Mouse (Mus musculus): ENCODE results near the gene Neurog3. TPM values are rescaled to one million over a fixed set of nuclear protein-coding genes. Genes with fewer than 3 reads are reported as not detected.

Gene Neurog3
- polyA plus RNA-seq (2012; rRNA removed) = 0.22 and 0.41 TPM in 2 replicates

GRCm38 (mm10) chr10:62132691-62133281 is at the start of gene Neurog3:
Neurog3 (plus strand) TSS chr10:62133090.

GRCm38 (mm10) chr10:62143820-62144219 is 10.9 kb downstream of the Neurog3 start, which contains the start of gene Fam241b:
Fam241b (minus strand) TSS chr10:62143920.

Other genes with a start within 250 kb of the Neurog3 start
- gene Col13a1, start 154.0 kb upstream of the Neurog3 start, polyA plus RNA-seq (2012; rRNA removed) = 0.86 and 0.90 TPM in 2 replicates
- gene Fam241b, start 10.8 kb downstream of the Neurog3 start, polyA plus RNA-seq (2012; rRNA removed) = 6.3 and 6.7 TPM in 2 replicates
- 206 and 220 TPM in 2 replicates for gene Tspan15, start 98.2 kb downstream of the Neurog3 start, polyA plus RNA-seq (2012; rRNA removed)
- 10.9 and 18.5 TPM in 2 replicates for gene Tacr2, start 119.3 kb downstream of the Neurog3 start, polyA plus RNA-seq (2012; rRNA removed)
- 44.0 and 48.6 TPM in 2 replicates for gene Hk1, start 246.8 kb downstream of the Neurog3 start, polyA plus RNA-seq (2012; rRNA removed)

Measured in stomach, adult 2 months (tissue).